Mouse (Mus musculus) bone marrow macrophage, adult 2 months (primary cell): ENCODE measurements around the gene Trim2. TPM values are rescaled to one million over a fixed set of nuclear protein-coding genes. Genes with fewer than 3 reads are reported as not detected.

Experiments used
- H3K27ac ChIP-seq: 2 replicates; pipeline ENCODE4 v1.5.1; 2012; ENCODE audit warnings: low read depth, low read length; ENCODE audit not compliant: insufficient read depth
- H3K4me1 ChIP-seq: 2 replicates; pipeline ENCODE4 v1.6.1; 2012; ENCODE audit warnings: low read length; ENCODE audit not compliant: control insufficient read depth, insufficient read depth
- H3K4me3 ChIP-seq: 2 replicates; pipeline ENCODE4 v1.5.1; 2012; ENCODE audit warnings: mild to moderate bottlenecking, low read length, moderate library complexity; ENCODE audit not compliant: insufficient read depth
- CTCF ChIP-seq: IDR thresholded peaks from 2 replicates; pipeline ENCODE4 v1.5.1; 2012; ENCODE audit warnings: low read depth, mild to moderate bottlenecking, low read length, moderate library complexity
- POLR2A ChIP-seq: IDR thresholded peaks from 2 replicates; pipeline ENCODE4 v1.6.1; 2012; ENCODE audit warnings: mild to moderate bottlenecking, low read depth, low read length, borderline replicate concordance
- polyA plus RNA-seq: library from polyadenylated mRNA; stranded (reverse); fragments of >200 nt; gene quantifications from 2 replicates; pipeline ENCODE4 v1.2.4, GENCODE M21; 2012; ENCODE audit not compliant: missing spikeins, insufficient read depth, insufficient read length

Trim2 gene
- polyA plus RNA-seq, 1 experiment = 2.0 TPM

- Histone ChIP-seq H3K27ac (no peak overlapping the region), H3K4me1 (peaks cover 7% of the 10 kb centered on the region), H3K4me3 (no peak overlapping the region)
- TF ChIP-seq POLR2A (no peak), CTCF (no peak)
Measured at GRCm38 (mm10) chr3:84288931-84289330, 17.7 kb downstream of the Trim2 start.

- Histone ChIP-seq H3K4me1 (peaks cover 7% of the 10 kb centered on the region), H3K4me3 (no peak overlapping the region), H3K27ac (no peak overlapping the region)
- TF ChIP-seq POLR2A (no peak), CTCF (no peak)
Measured at GRCm38 (mm10) chr3:84287256-84287655, 19.4 kb downstream of the Trim2 start.

GRCm38 (mm10) chr3:84286311-84286710 is 20.4 kb downstream of the Trim2 start:
- no peak overlapping the region for H3K27ac ChIP-seq

GRCm38 (mm10) chr3:84284796-84285195 is 21.9 kb downstream of the Trim2 start:
- no peaks in the 10 kb centered on the region for H3K4me1 ChIP-seq
- H3K4me3 ChIP-seq = no peak overlapping the region
- H3K27ac ChIP-seq = no peak overlapping the region
- TF ChIP-seq CTCF = no peak
- TF ChIP-seq POLR2A = no peak

More at GRCm38 (mm10) chr3:84286311-84286710, 20.4 kb downstream of the Trim2 start:
- Histone ChIP-seq H3K4me1 (peaks cover under 1% of the 10 kb centered on the region), H3K4me3 (no peak overlapping the region)
- TF ChIP-seq CTCF = no peak
- no peak for TF ChIP-seq POLR2A

GRCm38 (mm10) chr3:84283524-84283923 is 23.2 kb downstream of the Trim2 start:
- TF ChIP-seq CTCF (no peak), POLR2A (no peak)
- no peaks in the 10 kb centered on the region for H3K4me1 ChIP-seq
- no peak overlapping the region for H3K4me3 ChIP-seq
- no peak overlapping the region for H3K27ac ChIP-seq

- TF ChIP-seq POLR2A = no peak
- Histone ChIP-seq H3K27ac (no peak overlapping the region), H3K4me3 (no peak overlapping the region), H3K4me1 (no peaks in the 10 kb centered on the region)
Measured at GRCm38 (mm10) chr3:84281936-84282371, 24.7 kb downstream of the Trim2 start.

GRCm38 (mm10) chr3:84278809-84279208 is 27.9 kb downstream of the Trim2 start:
- no peaks in the 10 kb centered on the region for H3K4me1 ChIP-seq
- TF ChIP-seq CTCF (no peak), POLR2A (no peak)
- H3K27ac ChIP-seq = no peak overlapping the region
- H3K4me3 ChIP-seq = no peak overlapping the region

- Histone ChIP-seq H3K27ac (no peak overlapping the region), H3K4me3 (no peak overlapping the region), H3K4me1 (no peaks in the 10 kb centered on the region)
- TF ChIP-seq CTCF = no peak
- TF ChIP-seq POLR2A = no peak
Measured at GRCm38 (mm10) chr3:84275124-84275523, 31.6 kb downstream of the Trim2 start.

GRCm38 (mm10) chr3:84272293-84273015 is 34.2 kb downstream of the Trim2 start:
- no peak for TF ChIP-seq CTCF
- TF ChIP-seq POLR2A = no peak
- Histone ChIP-seq H3K27ac (no peak overlapping the region), H3K4me3 (no peak overlapping the region), H3K4me1 (no peaks in the 10 kb centered on the region)

GRCm38 (mm10) chr3:84271794-84272193 is 34.9 kb downstream of the Trim2 start:
- H3K4me1 ChIP-seq = no peaks in the 10 kb centered on the region
- no peak overlapping the region for H3K27ac ChIP-seq
- no peak overlapping the region for H3K4me3 ChIP-seq
- no peak for TF ChIP-seq POLR2A
- TF ChIP-seq CTCF = no peak
